Mouse (Mus musculus) layer of hippocampus, postnatal 14 days (tissue): Measurements from ENCODE around the gene Sars. TPM values are rescaled to one million over a fixed set of nuclear protein-coding genes. Genes with fewer than 3 reads are reported as not detected.

Source experiments
- DNase-seq, 2 experiments: peaks; one replicate each; pipeline ENCODE4 v3.0.0; 2021 to 2022; ENCODE audit warnings: low spot score in 2 of 2, mixed read lengths in 1 of 2
- total RNA-seq, 2 experiments: library from RNA; stranded (reverse); gene quantifications; 2 replicates each; pipeline ENCODE4 v1.2.3; 2021

The Sars gene
- total RNA-seq, 2 experiments from 2014 or later: 199 to 200 TPM

- no peak for DNase-seq
Observed at GRCm38 (mm10) chr3:108398281-108398680, 46.7 kb downstream of the Sars start.

- DNase-seq: no peak
Observed at GRCm38 (mm10) chr3:108392793-108393192, 52.2 kb downstream of the Sars start.

GRCm38 (mm10) chr3:108392299-108392698 lies 52.7 kb downstream of the Sars start:
- DNase-seq: no peak

- DNase-seq: peak; percentile 98
Observed at GRCm38 (mm10) chr3:108389111-108389545, 55.9 kb downstream of the Sars start.

GRCm38 (mm10) chr3:108386186-108386585 lies 58.8 kb downstream of the Sars start:
- peak in 1 of 2 experiments; percentile 57 for DNase-seq

- DNase-seq: no peak
Observed at GRCm38 (mm10) chr3:108384425-108384824, 60.6 kb downstream of the Sars start.

- peak; percentile 82 to 88 for DNase-seq
Observed at GRCm38 (mm10) chr3:108383485-108384354, 61.3 kb downstream of the Sars start, which contains the start of gene Psrc1. TSS of gene Psrc1 (plus strand) at chr3:108383839.

GRCm38 (mm10) chr3:108381945-108382875 lies 62.8 kb downstream of the Sars start:
- no peak for DNase-seq

- no peak for DNase-seq
Observed at GRCm38 (mm10) chr3:108380695-108381094, 64.3 kb downstream of the Sars start.

GRCm38 (mm10) chr3:108378875-108379663 lies 65.9 kb downstream of the Sars start:
- DNase-seq: peak in 1 of 2 experiments; percentile 66

Other genes with a start within 250 kb of the Sars start
- 10 to 100 TPM; 11.5 to 12.4 TPM for gene Cyb561d1, start 244.0 kb downstream of the Sars start, total RNA-seq
- 10 to 100 TPM; 20.9 to 24.4 TPM for gene Atxn7l2, start 234.3 kb downstream of the Sars start, total RNA-seq
- gene Sypl2, start 218.6 kb downstream of the Sars start, total RNA-seq: 1 to 10 TPM; 1.8 to 2.6 TPM
- gene Psma5, start 188.3 kb downstream of the Sars start, total RNA-seq: 10 to 100 TPM; 77.2 to 80.1 TPM
- 100 to 1,000 TPM; 255 to 268 TPM for gene Sort1, start 161.1 kb downstream of the Sars start, total RNA-seq
- under 1 TPM in 1 of 2 experiments, not detected in 1; 0.94 TPM for gene Mybphl, start 80.3 kb downstream of the Sars start, total RNA-seq
- gene Psrc1, start 61.4 kb downstream of the Sars start, total RNA-seq: 10 to 100 TPM; 12.6 to 12.9 TPM
- gene Celsr2, start 29.7 kb downstream of the Sars start, total RNA-seq: 100 to 1,000 TPM; 184 to 194 TPM
- gene 1700013F07Rik, start 88.9 kb upstream of the Sars start, total RNA-seq: 1 to 10 TPM; 2.0 to 2.9 TPM
- 10 to 100 TPM; 17.1 to 19.7 TPM for gene 5330417C22Rik, start 91.3 kb upstream of the Sars start, total RNA-seq
- 10 to 100 TPM; 44.4 to 45.3 TPM for gene Tmem167b, start 117.3 kb upstream of the Sars start, total RNA-seq
- 10 to 100 TPM; 37.0 to 43.6 TPM for gene Taf13, start 126.5 kb upstream of the Sars start, total RNA-seq
- 100 to 1,000 TPM; 125 to 127 TPM for gene Wdr47, start 146.1 kb upstream of the Sars start, total RNA-seq
- 10 to 100 TPM; 24.3 to 25.2 TPM for gene Clcc1, start 208.7 kb upstream of the Sars start, total RNA-seq